Mouse (Mus musculus): ENCODE results near the gene Car10.

The Car10 gene

GRCm38 (mm10) chr11:93471573-93472179 is 373.8 kb downstream of the Car10 start:
- Histone ChIP-seq H3K36me3 (ENCODE audit: control insufficient read depth, insufficient read depth, low read length, poor library complexity, severe bottlenecking) (no peaks in the 10 kb centered on the region), H3K27me3 (ENCODE audit: control insufficient read depth, insufficient read depth, low read length, poor library complexity, severe bottlenecking) (no peaks in the 10 kb centered on the region)
- peak; percentile 1 for DNase-seq (ENCODE audit: low read depth, low spot score)

- DNase-seq (ENCODE audit: low read depth, low spot score): no peak
- H3K27me3 ChIP-seq (ENCODE audit: control insufficient read depth, insufficient read depth, low read length, poor library complexity, severe bottlenecking): no peaks in the 10 kb centered on the region
- H3K36me3 ChIP-seq (ENCODE audit: control insufficient read depth, insufficient read depth, low read length, poor library complexity, severe bottlenecking): no peaks in the 10 kb centered on the region
These were observed 386.8 kb downstream of the Car10 start for GRCm38 (mm10) chr11:93484661-93485060.

- Histone ChIP-seq H3K27me3 (ENCODE audit: control insufficient read depth, insufficient read depth, low read length, poor library complexity, severe bottlenecking) (no peaks in the 10 kb centered on the region), H3K36me3 (ENCODE audit: control insufficient read depth, insufficient read depth, low read length, poor library complexity, severe bottlenecking) (no peaks in the 10 kb centered on the region)
- DNase-seq (ENCODE audit: low read depth, low spot score): no peak
These were observed 389.2 kb downstream of the Car10 start for GRCm38 (mm10) chr11:93487021-93487420.

- no peaks in the 10 kb centered on the region for H3K36me3 ChIP-seq (ENCODE audit: control insufficient read depth, insufficient read depth, low read length, poor library complexity, severe bottlenecking)
- H3K27me3 ChIP-seq (ENCODE audit: control insufficient read depth, insufficient read depth, low read length, poor library complexity, severe bottlenecking): no peaks in the 10 kb centered on the region
- DNase-seq (ENCODE audit: low read depth, low spot score): no peak
These were observed 390.2 kb downstream of the Car10 start for GRCm38 (mm10) chr11:93487913-93488604.

GRCm38 (mm10) chr11:93490211-93490820 is 392.5 kb downstream of the Car10 start:
- no peak for DNase-seq (ENCODE audit: low read depth, low spot score)
- H3K36me3 ChIP-seq (ENCODE audit: control insufficient read depth, insufficient read depth, low read length, poor library complexity, severe bottlenecking): no peaks in the 10 kb centered on the region

GRCm38 (mm10) chr11:93497896-93498295 is 400.1 kb downstream of the Car10 start:
- DNase-seq (ENCODE audit: low read depth, low spot score): no peak
- Histone ChIP-seq H3K36me3 (ENCODE audit: control insufficient read depth, insufficient read depth, low read length, poor library complexity, severe bottlenecking) (no peaks in the 10 kb centered on the region), H3K27me3 (ENCODE audit: control insufficient read depth, insufficient read depth, low read length, poor library complexity, severe bottlenecking) (no peaks in the 10 kb centered on the region)

More at GRCm38 (mm10) chr11:93490211-93490820, 392.5 kb downstream of the Car10 start:
- no peaks in the 10 kb centered on the region for H3K27me3 ChIP-seq (ENCODE audit: control insufficient read depth, insufficient read depth, low read length, poor library complexity, severe bottlenecking)

GRCm38 (mm10) chr11:93500442-93500841 is 402.6 kb downstream of the Car10 start:
- Histone ChIP-seq H3K36me3 (ENCODE audit: control insufficient read depth, insufficient read depth, low read length, poor library complexity, severe bottlenecking) (no peaks in the 10 kb centered on the region), H3K27me3 (ENCODE audit: control insufficient read depth, insufficient read depth, low read length, poor library complexity, severe bottlenecking) (no peaks in the 10 kb centered on the region)
- DNase-seq (ENCODE audit: low read depth, low spot score): no peak

GRCm38 (mm10) chr11:93501671-93502070 is 403.8 kb downstream of the Car10 start:
- no peaks in the 10 kb centered on the region for H3K36me3 ChIP-seq (ENCODE audit: control insufficient read depth, insufficient read depth, low read length, poor library complexity, severe bottlenecking)
- no peaks in the 10 kb centered on the region for H3K27me3 ChIP-seq (ENCODE audit: control insufficient read depth, insufficient read depth, low read length, poor library complexity, severe bottlenecking)
- no peak for DNase-seq (ENCODE audit: low read depth, low spot score)

- Histone ChIP-seq H3K27me3 (ENCODE audit: control insufficient read depth, insufficient read depth, low read length, poor library complexity, severe bottlenecking) (no peaks in the 10 kb centered on the region), H3K36me3 (ENCODE audit: control insufficient read depth, insufficient read depth, low read length, poor library complexity, severe bottlenecking) (no peaks in the 10 kb centered on the region)
- no peak for DNase-seq (ENCODE audit: low read depth, low spot score)
These were observed 405.0 kb downstream of the Car10 start for GRCm38 (mm10) chr11:93502864-93503263.

GRCm38 (mm10) chr11:93503469-93503868 is 405.6 kb downstream of the Car10 start:
- Histone ChIP-seq H3K27me3 (ENCODE audit: control insufficient read depth, insufficient read depth, low read length, poor library complexity, severe bottlenecking) (no peaks in the 10 kb centered on the region), H3K36me3 (ENCODE audit: control insufficient read depth, insufficient read depth, low read length, poor library complexity, severe bottlenecking) (no peaks in the 10 kb centered on the region)
- no peak for DNase-seq (ENCODE audit: low read depth, low spot score)

- Histone ChIP-seq H3K36me3 (ENCODE audit: control insufficient read depth, insufficient read depth, low read length, poor library complexity, severe bottlenecking) (no peaks in the 10 kb centered on the region), H3K27me3 (ENCODE audit: control insufficient read depth, insufficient read depth, low read length, poor library complexity, severe bottlenecking) (no peaks in the 10 kb centered on the region)
- DNase-seq (ENCODE audit: low read depth, low spot score): no peak
These were observed 411.9 kb downstream of the Car10 start for GRCm38 (mm10) chr11:93509527-93510235.

- Histone ChIP-seq H3K36me3 (ENCODE audit: control insufficient read depth, insufficient read depth, low read length, poor library complexity, severe bottlenecking) (no peaks in the 10 kb centered on the region), H3K27me3 (ENCODE audit: control insufficient read depth, insufficient read depth, low read length, poor library complexity, severe bottlenecking) (no peaks in the 10 kb centered on the region)
- no peak for DNase-seq (ENCODE audit: low read depth, low spot score)
These were observed 415.0 kb downstream of the Car10 start for GRCm38 (mm10) chr11:93512843-93513242.

- Histone ChIP-seq H3K36me3 (ENCODE audit: control insufficient read depth, insufficient read depth, low read length, poor library complexity, severe bottlenecking) (no peaks in the 10 kb centered on the region), H3K27me3 (ENCODE audit: control insufficient read depth, insufficient read depth, low read length, poor library complexity, severe bottlenecking) (no peaks in the 10 kb centered on the region)
- DNase-seq (ENCODE audit: low read depth, low spot score): no peak
These were observed 416.6 kb downstream of the Car10 start for GRCm38 (mm10) chr11:93514396-93514795.

- H3K36me3 ChIP-seq (ENCODE audit: control insufficient read depth, insufficient read depth, low read length, poor library complexity, severe bottlenecking): no peaks in the 10 kb centered on the region
- no peaks in the 10 kb centered on the region for H3K27me3 ChIP-seq (ENCODE audit: control insufficient read depth, insufficient read depth, low read length, poor library complexity, severe bottlenecking)
- DNase-seq (ENCODE audit: low read depth, low spot score): no peak
These were observed 417.7 kb downstream of the Car10 start for GRCm38 (mm10) chr11:93515566-93515965.

GRCm38 (mm10) chr11:93516216-93516615 is 418.4 kb downstream of the Car10 start:
- DNase-seq (ENCODE audit: low read depth, low spot score): no peak
- Histone ChIP-seq H3K36me3 (ENCODE audit: control insufficient read depth, insufficient read depth, low read length, poor library complexity, severe bottlenecking) (no peaks in the 10 kb centered on the region), H3K27me3 (ENCODE audit: control insufficient read depth, insufficient read depth, low read length, poor library complexity, severe bottlenecking) (no peaks in the 10 kb centered on the region)

Data from splenic B cell, adult 2 months (primary cell).